Mouse (Mus musculus): ENCODE data around the gene Ptges. TPM values are rescaled to one million over a fixed set of nuclear protein-coding genes. Genes with fewer than 3 reads are reported as not detected.

Ptges gene
- polyA plus RNA-seq, 1 experiment from 2014 or later = 7.2 TPM

Other genes starting within 250 kb of the Ptges start
- gene 1700001O22Rik, start 126.2 kb downstream of the Ptges start, polyA plus RNA-seq (2014; fragmentation: Nextera tagmentation; extraction: Ambion mirVana) = 3.8 and 4.2 TPM in 2 replicates
- 95.6 and 101 TPM in 2 replicates for gene Ntmt1, start 122.0 kb downstream of the Ptges start, polyA plus RNA-seq (2014; fragmentation: Nextera tagmentation; extraction: Ambion mirVana)
- gene Asb6, start 99.5 kb downstream of the Ptges start, polyA plus RNA-seq (2014; fragmentation: Nextera tagmentation; extraction: Ambion mirVana) = 29.7 and 33.3 TPM in 2 replicates
- gene Prrx2, start 94.9 kb downstream of the Ptges start, polyA plus RNA-seq (2014; fragmentation: Nextera tagmentation; extraction: Ambion mirVana) = 15.3 and 20.1 TPM in 2 replicates
- 31.0 and 39.3 TPM in 2 replicates for gene Tor1b, start 23.1 kb upstream of the Ptges start, polyA plus RNA-seq (2014; fragmentation: Nextera tagmentation; extraction: Ambion mirVana)
- gene Tor1a, start 38.1 kb upstream of the Ptges start, polyA plus RNA-seq (2014; fragmentation: Nextera tagmentation; extraction: Ambion mirVana) = 71.8 and 80.6 TPM in 2 replicates
- gene BC005624, start 52.3 kb upstream of the Ptges start, polyA plus RNA-seq (2014; fragmentation: Nextera tagmentation; extraction: Ambion mirVana) = 48.7 and 52.7 TPM in 2 replicates
- gene Usp20, start 52.4 kb upstream of the Ptges start, polyA plus RNA-seq (2014; fragmentation: Nextera tagmentation; extraction: Ambion mirVana) = 8.7 and 12.5 TPM in 2 replicates
- gene Fnbp1, start 212.1 kb upstream of the Ptges start, polyA plus RNA-seq (2014; fragmentation: Nextera tagmentation; extraction: Ambion mirVana) = 12.2 and 24.1 TPM in 2 replicates
- 26.6 and 27.5 TPM in 2 replicates for gene Gpr107, start 222.5 kb upstream of the Ptges start, polyA plus RNA-seq (2014; fragmentation: Nextera tagmentation; extraction: Ambion mirVana)

All from kidney, embryonic 14.5 days (tissue).